Mouse (Mus musculus): ENCODE results near the gene Neurl4. TPM values are rescaled to one million over a fixed set of nuclear protein-coding genes. Genes with fewer than 3 reads are reported as not detected.
A peak's percentile ranks its signal among the peaks of the same experiment; 100 is the strongest.

Gene Neurl4
- total and polyA plus RNA-seq, 2 experiments from 2014 or later, result 4.5 to 59.5 TPM

DNA sequence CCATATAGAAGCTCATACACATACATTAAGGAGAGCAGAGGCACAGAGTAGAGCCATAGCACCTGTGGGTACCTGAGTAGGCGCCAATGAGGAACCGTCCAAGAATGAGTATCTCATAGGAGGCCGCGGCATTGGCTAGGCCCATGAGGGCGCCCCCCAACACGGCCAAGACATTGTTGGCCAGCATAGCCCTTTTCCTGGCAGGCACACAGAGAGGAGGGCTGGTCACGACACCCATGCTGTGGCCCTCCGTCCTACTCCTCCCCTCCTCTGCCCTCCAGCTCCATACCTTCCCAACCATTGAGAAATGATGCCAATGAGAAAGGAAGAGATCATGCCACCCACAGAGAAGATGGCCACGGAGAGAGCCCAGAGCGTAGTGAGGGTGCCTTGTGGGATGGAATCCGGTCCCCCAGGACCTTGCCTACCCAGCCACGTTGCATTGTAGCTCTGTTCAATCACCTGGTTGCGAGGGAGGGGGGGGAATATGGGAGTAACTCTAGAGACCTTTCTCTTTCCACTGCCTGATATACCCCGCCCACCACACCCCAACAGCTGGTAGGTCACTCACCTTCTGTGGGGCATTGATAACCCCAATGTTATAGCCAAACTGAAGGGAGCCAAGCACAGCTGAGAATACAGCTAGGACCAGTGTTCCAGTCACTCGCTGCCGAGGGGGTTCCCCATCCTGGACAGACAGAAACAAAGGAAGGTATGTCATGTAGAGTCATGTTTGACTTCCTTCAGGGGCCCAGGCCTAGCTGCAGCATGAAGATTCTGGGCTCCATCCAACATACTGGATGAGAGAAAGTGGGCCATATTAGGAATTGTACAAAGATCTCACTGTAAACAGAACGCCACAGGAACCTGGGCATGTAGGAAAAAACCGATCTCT lies 45.4 kb downstream of the Neurl4 start:
- Histone ChIP-seq H3K9me3 (replicated peaks; ENCODE audit: control insufficient read depth, low read length) (no peaks in the 10 kb centered on the region), H3K27ac (ENCODE audit: low read depth) (peak overlapping the region; percentile 94), H3K9ac (replicated peaks; ENCODE audit: low read depth, low read length) (peak overlapping the region; percentile 50), H3K27me3 (ENCODE audit: control insufficient read depth, insufficient read depth, low read length) (no peaks in the 10 kb centered on the region), H3K4me2 (ENCODE audit: low read depth, low read length) (peak overlapping the region; percentile 62), H3K36me3 (replicated peaks; ENCODE audit: control insufficient read depth, insufficient read depth, low read length) (peaks cover 38% of the 10 kb centered on the region), H3K4me1 (ENCODE audit: control insufficient read depth, insufficient read depth) (peaks cover 11% of the 10 kb centered on the region), H3K4me3 (ENCODE audit: low read depth, low read length) (peak overlapping the region; percentile 60)
- DNase-seq (ENCODE audit: low spot score), result no peak
- no peak for ATAC-seq (ENCODE audit: insufficient read depth, low read depth)
- 83% methylated on average over 18 of the region's 18 CpGs for WGBS
- TF ChIP-seq EP300 (IDR thresholded peaks at IDR 0.05; ENCODE audit: low read depth), result no peak
- no peak for TF ChIP-seq CTCF (IDR thresholded peaks at IDR 0.05; ENCODE audit: low read depth)

DNA sequence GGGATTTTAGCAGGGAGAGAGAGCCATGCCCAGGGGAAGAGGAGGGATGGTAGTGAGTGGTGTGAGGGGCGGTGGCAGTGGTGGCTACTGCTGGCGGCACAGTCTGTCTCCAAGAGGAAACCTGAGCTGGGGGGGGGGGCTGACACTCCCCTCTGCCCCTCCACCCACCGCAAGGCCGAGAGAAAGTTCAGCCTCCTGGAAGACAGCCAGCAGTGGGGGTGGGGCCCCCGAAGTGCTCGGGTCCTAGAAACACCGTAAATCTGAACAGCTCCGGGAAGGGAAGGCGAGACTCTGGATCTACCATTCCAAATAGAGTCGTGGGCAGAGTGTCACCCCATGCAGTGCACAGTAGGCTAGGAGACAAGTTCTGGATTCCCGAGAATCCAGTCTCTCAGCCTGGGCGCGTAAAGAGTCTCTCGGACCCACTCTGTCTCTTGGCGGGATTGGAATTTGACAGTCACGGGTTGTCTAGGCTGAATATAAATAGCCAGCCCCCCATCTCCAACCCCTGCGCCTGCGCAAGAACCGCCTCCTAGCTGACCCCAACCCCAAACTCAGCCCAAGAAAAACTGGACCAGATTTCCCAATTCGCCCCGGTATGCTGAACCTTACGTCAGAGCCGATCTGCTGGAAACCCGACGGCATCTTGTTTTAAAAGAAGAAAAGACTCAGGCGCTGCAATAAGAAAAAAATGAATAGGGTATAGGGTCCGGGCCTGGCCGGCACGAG lies 46.6 kb downstream of the Neurl4 start:
- no peaks in the 10 kb centered on the region for H3K27me3 ChIP-seq (ENCODE audit: control insufficient read depth, insufficient read depth, low read length)
- WGBS, result 4% methylated on average over 29 of the region's 29 CpGs
- H3K36me3 ChIP-seq (replicated peaks; ENCODE audit: control insufficient read depth, insufficient read depth, low read length), result peaks cover 34% of the 10 kb centered on the region
- H3K4me2 ChIP-seq (ENCODE audit: low read depth, low read length), result peak overlapping the region; percentile 62
- H3K9ac ChIP-seq (replicated peaks; ENCODE audit: low read depth, low read length), result peak overlapping the region; percentile 50
- H3K9me3 ChIP-seq (replicated peaks; ENCODE audit: control insufficient read depth, low read length), result no peaks in the 10 kb centered on the region
- peak; percentile 68 for ATAC-seq (ENCODE audit: insufficient read depth, low read depth)
- peaks cover 11% of the 10 kb centered on the region for H3K4me1 ChIP-seq (ENCODE audit: control insufficient read depth, insufficient read depth)
- peak overlapping the region; percentile 60 for H3K4me3 ChIP-seq (ENCODE audit: low read depth, low read length)
- TF ChIP-seq EP300 (IDR thresholded peaks at IDR 0.05; ENCODE audit: low read depth) (peak; percentile 67; the same call in 1 of the 2 replicates), CTCF (IDR thresholded peaks at IDR 0.05; ENCODE audit: low read depth) (no peak)
- DNase-seq (ENCODE audit: low spot score), result peak; percentile 77
- H3K27ac ChIP-seq (ENCODE audit: low read depth), result peak overlapping the region; percentile 94

DNA sequence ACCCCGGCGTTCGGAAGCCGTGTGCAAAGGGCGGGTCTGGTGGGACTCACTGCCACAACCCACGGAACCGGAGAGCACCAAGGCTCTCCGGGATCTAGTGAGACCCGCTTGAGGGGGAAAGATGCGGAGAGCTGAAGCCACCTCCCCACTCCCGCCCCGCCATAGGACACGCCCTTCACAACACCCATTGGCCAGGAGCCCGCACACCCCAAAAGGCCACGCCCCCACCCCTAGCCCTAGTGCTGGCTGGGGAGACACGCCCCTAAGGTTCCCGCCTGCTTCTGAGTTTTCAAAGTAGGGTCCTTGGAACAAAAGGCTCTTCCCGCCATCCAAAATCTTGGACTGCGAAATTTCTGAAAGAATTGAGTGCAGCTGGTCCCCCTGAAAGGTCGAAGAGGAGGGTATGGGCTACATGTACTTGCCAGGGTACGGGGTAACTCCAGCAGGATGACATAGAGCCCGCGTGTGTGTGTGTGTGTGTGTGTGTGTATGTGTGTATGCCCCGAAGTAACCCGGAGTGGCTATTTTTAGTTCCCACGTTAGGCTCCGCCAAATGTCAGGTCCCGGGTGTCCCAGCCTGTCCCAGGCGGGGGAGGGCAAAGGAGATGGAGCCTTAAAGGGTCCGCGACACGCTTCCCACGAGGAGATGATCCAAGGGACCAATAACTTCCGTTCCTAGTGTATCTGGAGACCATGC lies 47.3 kb downstream of the Neurl4 start, which contains the start of gene Slc2a4:
Gene Slc2a4, minus strand, starts transcription at position 123 of the 697 bp plus-strand sequence.
- peaks cover 11% of the 10 kb centered on the region for H3K4me1 ChIP-seq (ENCODE audit: control insufficient read depth, insufficient read depth)
- H3K4me2 ChIP-seq (ENCODE audit: low read depth, low read length), result peak within 1 kb of the TSS; percentile 62
- under 1% methylated on average over 34 of the region's 34 CpGs for WGBS
- H3K9ac ChIP-seq (replicated peaks; ENCODE audit: low read depth, low read length), result peak within 1 kb of the TSS; percentile 50
- peak within 1 kb of the TSS; percentile 60 for H3K4me3 ChIP-seq (ENCODE audit: low read depth, low read length)
- peaks cover 27% of the 10 kb centered on the region for H3K36me3 ChIP-seq (replicated peaks; ENCODE audit: control insufficient read depth, insufficient read depth, low read length)
- ATAC-seq (ENCODE audit: insufficient read depth, low read depth) (peak; percentile 90), DNase-seq (ENCODE audit: low spot score) (peak; percentile 94)
- TF ChIP-seq CTCF (IDR thresholded peaks at IDR 0.05; ENCODE audit: low read depth) (no peak), EP300 (IDR thresholded peaks at IDR 0.05; ENCODE audit: low read depth) (no peak; the same call in 1 of the 2 replicates)
- H3K27me3 ChIP-seq (ENCODE audit: control insufficient read depth, insufficient read depth, low read length), result no peaks in the 10 kb centered on the region
- H3K9me3 ChIP-seq (replicated peaks; ENCODE audit: control insufficient read depth, low read length), result no peaks in the 10 kb centered on the region
- peak within 1 kb of the TSS; percentile 94 for H3K27ac ChIP-seq (ENCODE audit: low read depth)

DNA sequence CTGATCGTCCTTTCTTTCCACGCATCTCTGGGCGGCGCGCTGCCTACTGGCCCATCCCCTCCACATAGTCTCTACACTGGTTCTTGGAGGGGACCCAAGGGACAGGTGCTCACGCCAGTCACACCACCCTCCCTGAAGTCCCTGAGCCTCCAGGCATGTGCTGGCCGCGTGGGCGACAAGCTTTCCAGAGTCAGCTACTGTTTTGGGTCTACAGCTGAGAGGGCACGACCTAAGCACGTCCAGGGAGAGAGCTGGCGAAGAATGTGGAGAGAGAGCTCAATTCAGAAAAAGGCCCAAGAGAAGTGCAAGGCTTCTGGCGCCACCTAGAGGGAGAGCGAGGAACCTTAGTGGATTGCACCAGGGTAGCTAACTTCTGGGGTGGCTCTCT lies 47.9 kb downstream of the Neurl4 start:
- TF ChIP-seq CTCF (IDR thresholded peaks at IDR 0.05; ENCODE audit: low read depth), result peak; percentile 96
- TF ChIP-seq EP300 (IDR thresholded peaks at IDR 0.05; ENCODE audit: low read depth), result 0 out of 2 replicates have a peak, but pooled peaks have one; percentile 78
- H3K4me1 ChIP-seq (ENCODE audit: control insufficient read depth, insufficient read depth), result peaks cover 11% of the 10 kb centered on the region
- ATAC-seq (ENCODE audit: insufficient read depth, low read depth), result peak; percentile 49
- peak; percentile 95 for DNase-seq (ENCODE audit: low spot score)
- no peaks in the 10 kb centered on the region for H3K27me3 ChIP-seq (ENCODE audit: control insufficient read depth, insufficient read depth, low read length)
- H3K9ac ChIP-seq (replicated peaks; ENCODE audit: low read depth, low read length), result no peak overlapping the region
- WGBS, result 1% methylated on average over 14 of the region's 14 CpGs
- H3K27ac ChIP-seq (ENCODE audit: low read depth), result peak overlapping the region; percentile 94
- peaks cover 22% of the 10 kb centered on the region for H3K36me3 ChIP-seq (replicated peaks; ENCODE audit: control insufficient read depth, insufficient read depth, low read length)
- no peaks in the 10 kb centered on the region for H3K9me3 ChIP-seq (replicated peaks; ENCODE audit: control insufficient read depth, low read length)
- H3K4me3 ChIP-seq (ENCODE audit: low read depth, low read length), result peak overlapping the region; percentile 60
- H3K4me2 ChIP-seq (ENCODE audit: low read depth, low read length), result peak overlapping the region; percentile 62

Measured in heart, postnatal 0 days (tissue).